Mouse (Mus musculus) G1E (cell line): ENCODE measurements around the gene Uggt1.

Source experiments
- CTCF ChIP-seq: IDR thresholded peaks from 2 replicates; pipeline ENCODE4 v1.5.1; 2012; ENCODE audit warnings: low read depth, low read length, inconsistent platforms, mixed read lengths
- GATA1 ChIP-seq: IDR thresholded peaks from 2 replicates; pipeline ENCODE4 v1.6.1; 2012; ENCODE audit warnings: borderline replicate concordance, low read length, inconsistent platforms, mixed read lengths
- GATA2 ChIP-seq: IDR thresholded peaks from 2 replicates; pipeline ENCODE4 v1.6.1; 2012; ENCODE audit warnings: low read depth, low read length, inconsistent platforms, borderline replicate concordance
- POLR2AphosphoS5 ChIP-seq: IDR thresholded peaks from 2 replicates; pipeline ENCODE4 v1.6.1; 2012; ENCODE audit warnings: low read depth, low read length, inconsistent platforms; ENCODE audit not compliant: insufficient replicate concordance
- TAL1 ChIP-seq: conservative IDR thresholded peaks from 2 replicates; pipeline ENCODE4 v1.6.1; 2012; ENCODE audit warnings: low read depth, low read length, inconsistent platforms, mixed read lengths

DNA sequence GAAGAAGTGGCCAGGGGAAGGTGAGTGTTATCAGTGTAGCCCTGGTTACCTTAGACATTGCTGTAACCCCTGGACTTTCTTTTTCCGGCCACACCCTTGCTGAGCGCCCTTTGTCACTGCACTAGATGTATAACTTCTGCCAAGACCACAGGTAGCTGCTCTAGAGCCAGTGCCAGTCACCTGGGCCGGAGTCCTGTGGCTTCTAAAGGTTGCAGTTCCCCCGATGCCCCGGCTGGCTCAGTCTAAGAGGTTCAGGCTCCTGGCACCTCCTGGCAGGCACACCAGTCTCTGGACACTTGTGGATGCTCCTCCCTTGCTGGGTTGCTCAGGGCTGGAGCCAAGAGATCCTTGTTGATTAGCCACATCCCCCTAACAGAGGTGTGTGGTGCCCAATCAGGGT is 29.9 kb upstream of the Uggt1 start, which contains the start of gene Neurl3:
- no peak for TF ChIP-seq CTCF
- no peak for TF ChIP-seq TAL1
- no peak for TF ChIP-seq POLR2AphosphoS5
- TF ChIP-seq GATA2 = no peak
- no peak for TF ChIP-seq GATA1
